Mouse (Mus musculus) hindlimb bud, embryonic 11.5 days (tissue): ENCODE measurements around the gene Srrm3.

Source experiments
- DNase-seq: peaks from one replicate; pipeline ENCODE4 v3.0.0-alpha.2; 2012; ENCODE audit warnings: low read depth, low spot score; ENCODE audit errors: extremely low spot score

The Srrm3 gene

GRCm38 (mm10) chr5:135903551-135904151, 97.0 kb downstream of the Srrm3 start:
- peak; percentile 81 for DNase-seq

- no peak for DNase-seq
These were observed 97.6 kb downstream of the Srrm3 start for GRCm38 (mm10) chr5:135904259-135904658.

DNA sequence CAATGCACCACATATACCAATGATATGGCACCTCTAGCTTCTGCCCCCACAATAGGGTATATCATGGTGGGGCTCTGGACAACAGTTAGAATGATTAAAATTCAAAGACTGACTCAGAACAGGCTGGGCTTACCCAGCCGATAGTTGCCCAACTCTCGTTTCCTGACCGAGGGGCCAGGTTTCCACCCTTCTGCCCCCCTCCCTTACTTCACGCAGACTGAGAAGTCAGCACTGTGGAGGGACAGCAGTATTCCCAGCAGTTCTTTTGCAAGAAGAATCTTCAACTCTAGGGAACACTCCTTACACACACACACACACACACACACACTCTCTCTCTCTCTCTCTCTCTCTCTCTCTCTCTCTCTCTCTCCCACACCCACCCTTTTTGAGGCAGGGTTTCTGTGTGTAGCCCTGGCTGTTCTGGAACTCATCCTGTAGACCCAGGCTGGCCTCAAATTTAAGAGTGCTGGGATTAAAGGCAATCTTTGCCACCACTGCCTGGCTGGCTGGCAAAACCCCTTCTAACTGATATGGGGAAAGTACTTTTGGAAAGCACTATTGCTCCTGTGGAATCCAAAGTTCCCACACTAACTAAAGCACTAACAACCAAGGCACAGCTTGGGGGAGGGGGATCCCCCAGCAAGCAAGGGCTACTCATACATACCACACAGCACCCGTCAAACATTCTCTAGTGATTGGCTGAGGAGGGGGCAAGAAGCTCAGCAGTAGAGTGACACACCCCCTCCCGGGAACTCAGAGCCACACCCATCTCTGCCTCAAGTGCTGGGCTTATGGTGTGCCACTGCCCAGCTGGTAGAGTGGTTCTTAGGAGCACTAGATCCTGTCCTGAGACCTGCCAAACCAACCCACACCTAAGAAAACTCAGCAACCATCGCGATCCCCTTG, 98.9 kb downstream of the Srrm3 start:
- DNase-seq: no peak

GRCm38 (mm10) chr5:135906846-135907245, 100.2 kb downstream of the Srrm3 start:
- no peak for DNase-seq

- DNase-seq: no peak
These were observed 100.6 kb downstream of the Srrm3 start for GRCm38 (mm10) chr5:135907256-135907655.

GRCm38 (mm10) chr5:135908185-135908584, 101.5 kb downstream of the Srrm3 start:
- no peak for DNase-seq

DNA sequence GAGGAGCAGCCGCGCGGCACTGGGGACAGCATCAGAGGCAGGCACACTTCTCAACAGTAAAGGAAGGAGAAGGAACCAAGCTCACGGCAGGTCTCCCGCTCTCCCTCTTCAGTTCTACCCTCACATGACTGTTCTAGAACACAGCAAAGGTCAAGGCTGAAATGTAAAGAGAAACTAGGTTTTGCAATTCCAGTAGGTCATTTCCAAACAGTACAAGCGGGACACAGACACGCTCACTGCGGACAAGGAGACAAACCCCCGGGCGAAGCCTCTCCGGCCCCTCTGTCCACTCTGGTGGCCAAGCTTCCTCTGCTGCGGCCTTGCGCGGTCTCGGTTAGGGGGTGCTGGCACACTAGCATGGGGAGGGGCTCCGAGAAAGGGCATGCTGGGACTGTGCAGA, 102.3 kb downstream of the Srrm3 start:
- DNase-seq: no peak

- no peak for DNase-seq
These were observed 103.0 kb downstream of the Srrm3 start for GRCm38 (mm10) chr5:135909646-135910045.

DNA sequence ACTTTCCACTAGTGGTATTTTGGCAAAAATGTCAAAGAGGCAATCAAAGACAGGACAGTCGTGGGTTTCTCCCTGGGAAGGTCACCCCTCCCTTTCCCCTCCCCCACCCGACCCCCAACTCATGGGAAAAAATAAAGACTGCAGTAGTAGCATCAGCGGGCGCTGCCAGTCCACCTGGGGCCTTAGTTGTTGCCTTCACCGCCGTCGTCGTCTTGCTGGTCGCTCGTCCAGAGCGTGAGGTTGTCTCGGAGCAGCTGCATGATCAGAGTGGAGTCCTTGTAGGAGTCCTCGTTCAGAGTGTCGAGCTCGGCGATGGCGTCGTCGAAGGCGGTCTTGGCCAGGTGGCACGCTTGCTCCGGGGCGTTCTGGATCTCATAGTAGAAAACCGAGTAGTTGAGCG, 104.1 kb downstream of the Srrm3 start:
- no peak for DNase-seq

DNA sequence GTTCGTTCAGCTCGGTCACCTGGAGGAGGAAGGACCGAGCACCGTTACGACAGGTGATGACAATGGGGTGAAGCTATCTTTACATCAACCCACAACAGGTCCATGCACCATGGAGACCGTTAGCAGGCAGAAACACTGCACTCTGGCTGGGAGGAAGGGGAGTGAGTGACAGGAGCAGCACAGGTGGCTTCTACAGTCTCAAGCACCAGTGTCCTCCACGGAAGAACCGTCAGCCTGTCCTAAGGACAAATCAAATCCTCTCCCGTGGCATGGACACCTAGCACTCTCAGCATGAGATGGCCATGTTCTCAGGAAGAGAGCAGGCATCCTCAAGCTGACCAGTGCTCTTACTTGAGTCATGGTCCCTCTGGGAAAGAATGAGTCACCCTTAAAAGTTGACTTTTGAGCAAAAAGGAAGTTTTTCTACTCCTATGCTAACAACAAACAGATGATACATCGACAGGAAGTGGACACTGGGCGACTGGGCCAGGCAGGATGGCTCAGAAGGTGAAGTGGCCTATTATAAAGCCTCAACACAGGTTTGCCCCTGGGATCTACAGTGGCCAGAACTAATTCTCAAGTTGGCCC, 105.0 kb downstream of the Srrm3 start:
- DNase-seq: no peak

- DNase-seq: no peak
These were observed 106.5 kb downstream of the Srrm3 start for GRCm38 (mm10) chr5:135913201-135913600.

- DNase-seq: no peak
These were observed 107.5 kb downstream of the Srrm3 start for GRCm38 (mm10) chr5:135914156-135914555.

DNA sequence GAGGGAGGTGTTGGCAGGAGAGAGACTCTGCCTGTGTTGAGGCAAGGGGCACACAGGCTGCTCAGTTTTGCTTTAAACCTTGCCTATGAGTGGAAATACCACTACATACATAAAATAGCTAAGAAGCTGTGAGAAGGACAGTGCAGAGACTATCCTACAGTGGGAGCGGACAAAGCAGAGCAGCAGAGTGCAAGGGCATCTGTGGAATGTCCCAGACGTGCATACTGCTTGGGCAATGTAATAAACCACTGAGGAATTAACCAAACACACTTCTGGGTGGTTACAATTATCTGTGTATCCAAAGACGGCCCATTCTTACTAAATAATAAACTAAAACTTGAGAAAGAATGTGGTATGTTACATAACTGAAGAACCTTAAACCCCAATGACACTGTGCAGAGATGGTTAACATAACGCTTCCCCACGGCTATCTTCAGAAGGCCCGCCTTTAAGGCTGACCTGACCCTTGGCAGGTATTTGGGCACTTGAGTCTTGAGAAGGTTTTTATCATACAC, 109.4 kb downstream of the Srrm3 start:
- no peak for DNase-seq

DNA sequence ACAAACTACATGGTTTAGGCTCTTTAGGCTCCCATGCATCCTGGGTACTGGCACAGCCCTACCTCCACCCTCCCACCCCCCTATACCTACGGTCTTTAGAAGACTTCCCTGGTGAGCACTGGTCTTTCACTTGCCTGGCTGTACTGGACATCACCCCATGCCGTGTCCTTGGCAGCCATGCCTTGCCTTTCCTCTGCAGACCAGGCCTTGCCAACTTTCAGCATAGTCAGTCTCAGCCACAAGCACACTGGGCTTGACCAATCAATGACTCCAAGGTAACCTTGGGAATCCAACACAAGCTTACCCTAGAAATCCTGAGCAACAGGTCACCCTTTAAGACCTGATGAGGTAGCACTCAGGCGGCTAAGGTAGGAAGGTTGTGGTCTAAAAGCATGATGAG, 109.9 kb downstream of the Srrm3 start:
- no peak for DNase-seq

- no peak for DNase-seq
These were observed 110.8 kb downstream of the Srrm3 start for GRCm38 (mm10) chr5:135917327-135918058.

GRCm38 (mm10) chr5:135918059-135918437, 111.4 kb downstream of the Srrm3 start:
- no peak for DNase-seq

DNA sequence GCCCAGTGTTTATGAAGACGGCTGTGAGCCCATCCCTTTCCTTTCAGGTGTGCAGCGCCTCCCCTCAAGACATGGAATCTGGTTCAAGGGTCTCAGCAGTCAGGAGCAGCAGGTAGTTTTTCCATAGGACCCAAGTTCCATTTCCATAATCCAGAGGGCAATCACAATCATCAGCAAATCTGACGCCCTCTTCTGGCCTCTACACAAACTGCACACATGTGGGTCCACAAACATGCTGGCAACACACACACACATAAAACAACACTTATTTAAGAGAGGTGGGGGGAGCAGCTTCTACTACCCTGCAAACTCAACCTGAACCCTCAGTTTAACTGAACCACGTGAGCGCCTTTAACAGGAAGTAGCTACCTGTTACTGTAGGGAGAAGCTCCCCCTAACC, 111.9 kb downstream of the Srrm3 start:
- DNase-seq: no peak

GRCm38 (mm10) chr5:135919902-135920301, 113.2 kb downstream of the Srrm3 start:
- DNase-seq: no peak

GRCm38 (mm10) chr5:135923901-135924300, 117.2 kb downstream of the Srrm3 start:
- DNase-seq: no peak
